Mouse (Mus musculus): Measurements from ENCODE around the gene Adgrf4. TPM values are rescaled to one million over a fixed set of nuclear protein-coding genes. Genes with fewer than 3 reads are reported as not detected.

Adgrf4 gene
- total and polyA plus RNA-seq, 2 experiments from 2014 or later: 1.8 TPM; not detected in 1

DNA sequence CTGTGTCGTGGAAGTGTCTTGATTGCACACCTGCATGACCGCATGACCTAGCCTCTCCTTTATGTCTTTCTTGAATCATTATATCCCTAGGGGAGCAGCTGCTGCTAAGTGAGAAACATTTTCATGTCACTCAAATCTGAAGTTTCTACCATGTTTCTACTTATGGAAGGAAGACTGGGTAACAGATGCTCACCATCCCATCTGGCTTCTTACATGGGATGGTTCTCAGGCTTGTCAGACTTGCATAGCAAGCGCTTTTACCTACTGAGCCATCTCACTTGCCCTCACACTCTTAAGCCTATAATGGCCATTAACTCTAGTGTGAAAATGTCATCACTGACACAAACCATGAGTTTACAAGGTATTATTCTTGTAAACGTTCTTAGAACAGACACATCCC lies 13.5 kb upstream of the Adgrf4 start:
- WGBS: 78% methylated on average over 4 of the region's 4 CpGs
- no peak overlapping the region for H3K4me3 ChIP-seq (ENCODE audit: low read depth, low read length)

DNA sequence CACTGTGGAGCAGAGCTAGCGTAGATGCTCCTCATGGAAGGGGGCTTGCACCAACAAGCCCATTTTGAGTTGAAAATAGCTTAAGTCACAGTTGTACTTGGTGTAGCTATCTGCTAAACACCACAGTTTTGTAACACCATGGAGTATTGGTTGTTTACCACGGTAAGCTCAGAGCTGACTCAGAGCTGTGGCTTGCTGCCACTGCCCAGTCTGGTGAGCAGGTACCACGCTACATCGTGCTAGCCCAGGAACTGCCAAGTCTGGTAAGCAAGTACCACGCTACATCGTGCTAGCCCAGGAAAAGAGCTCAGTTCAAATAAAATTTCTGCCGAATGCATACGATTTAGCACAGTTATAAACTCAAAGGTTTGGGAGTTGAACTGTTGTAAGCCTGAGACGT lies 10.1 kb upstream of the Adgrf4 start:
- no peak for TF ChIP-seq CTCF (IDR thresholded peaks at IDR 0.05; ENCODE audit: low read depth)
- TF ChIP-seq EP300 (IDR thresholded peaks at IDR 0.05; ENCODE audit: low read depth): no peak
- Histone ChIP-seq H3K27me3 (ENCODE audit: control insufficient read depth, insufficient read depth, low read length) (no peaks in the 10 kb centered on the region), H3K4me2 (ENCODE audit: low read depth, low read length) (no peak overlapping the region), H3K36me3 (replicated peaks; ENCODE audit: control insufficient read depth, insufficient read depth, low read length) (no peaks in the 10 kb centered on the region), H3K27ac (ENCODE audit: low read depth) (no peak overlapping the region), H3K4me3 (ENCODE audit: low read depth, low read length) (no peak overlapping the region), H3K4me1 (ENCODE audit: control insufficient read depth, insufficient read depth) (no peaks in the 10 kb centered on the region), H3K9me3 (replicated peaks; ENCODE audit: control insufficient read depth, low read length) (no peaks in the 10 kb centered on the region), H3K9ac (replicated peaks; ENCODE audit: low read depth, low read length) (no peak overlapping the region)
- DNase-seq (ENCODE audit: low spot score) (no peak), ATAC-seq (ENCODE audit: insufficient read depth, low read depth) (no peak)
- WGBS: 85% methylated on average over 9 of the region's 9 CpGs

More for the DNA sequence above, 13.5 kb upstream of the Adgrf4 start:
- no peaks in the 10 kb centered on the region for H3K9me3 ChIP-seq (replicated peaks; ENCODE audit: control insufficient read depth, low read length)
- H3K27me3 ChIP-seq (ENCODE audit: control insufficient read depth, insufficient read depth, low read length): no peaks in the 10 kb centered on the region
- no peak overlapping the region for H3K4me2 ChIP-seq (ENCODE audit: low read depth, low read length)
- H3K4me1 ChIP-seq (ENCODE audit: control insufficient read depth, insufficient read depth): no peaks in the 10 kb centered on the region
- no peak for TF ChIP-seq CTCF (IDR thresholded peaks at IDR 0.05; ENCODE audit: low read depth)
- no peak for TF ChIP-seq EP300 (IDR thresholded peaks at IDR 0.05; ENCODE audit: low read depth)
- H3K9ac ChIP-seq (replicated peaks; ENCODE audit: low read depth, low read length): no peak overlapping the region
- no peak overlapping the region for H3K27ac ChIP-seq (ENCODE audit: low read depth)
- ATAC-seq (ENCODE audit: insufficient read depth, low read depth): no peak
- H3K36me3 ChIP-seq (replicated peaks; ENCODE audit: control insufficient read depth, insufficient read depth, low read length): no peaks in the 10 kb centered on the region
- DNase-seq (ENCODE audit: low spot score): no peak

DNA sequence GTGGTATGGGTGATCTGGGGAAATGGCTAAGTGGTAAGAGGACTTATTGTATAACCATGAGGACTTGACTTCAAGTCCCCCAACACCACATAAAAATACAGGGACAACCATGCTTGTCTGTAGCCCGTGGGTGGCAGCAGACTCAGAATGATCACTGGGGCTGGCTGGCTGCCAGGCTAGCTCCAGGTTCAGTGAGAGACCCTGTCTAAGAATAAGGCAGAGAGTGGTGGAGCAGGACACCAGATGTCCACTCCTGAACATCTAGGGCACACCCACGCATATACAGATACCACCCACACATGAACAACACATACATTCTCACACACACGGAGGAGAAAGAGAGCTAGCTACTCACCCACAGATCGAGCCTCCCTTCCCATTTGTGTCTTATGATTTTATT lies 2.6 kb upstream of the Adgrf4 start:
- TF ChIP-seq CTCF (IDR thresholded peaks at IDR 0.05; ENCODE audit: low read depth) (no peak), EP300 (IDR thresholded peaks at IDR 0.05; ENCODE audit: low read depth) (no peak)
- 65% methylated on average over 4 of the region's 4 CpGs for whole genome bisulfite sequencing
- ATAC-seq (ENCODE audit: insufficient read depth, low read depth): no peak
- no peak overlapping the region for H3K27ac ChIP-seq (ENCODE audit: low read depth)
- no peak overlapping the region for H3K4me2 ChIP-seq (ENCODE audit: low read depth, low read length)
- no peaks in the 10 kb centered on the region for H3K27me3 ChIP-seq (ENCODE audit: control insufficient read depth, insufficient read depth, low read length)
- no peak overlapping the region for H3K9ac ChIP-seq (replicated peaks; ENCODE audit: low read depth, low read length)
- no peaks in the 10 kb centered on the region for H3K4me1 ChIP-seq (ENCODE audit: control insufficient read depth, insufficient read depth)
- H3K4me3 ChIP-seq (ENCODE audit: low read depth, low read length): no peak overlapping the region
- no peak for DNase-seq (ENCODE audit: low spot score)
- H3K9me3 ChIP-seq (replicated peaks; ENCODE audit: control insufficient read depth, low read length): no peaks in the 10 kb centered on the region
- no peaks in the 10 kb centered on the region for H3K36me3 ChIP-seq (replicated peaks; ENCODE audit: control insufficient read depth, insufficient read depth, low read length)

DNA sequence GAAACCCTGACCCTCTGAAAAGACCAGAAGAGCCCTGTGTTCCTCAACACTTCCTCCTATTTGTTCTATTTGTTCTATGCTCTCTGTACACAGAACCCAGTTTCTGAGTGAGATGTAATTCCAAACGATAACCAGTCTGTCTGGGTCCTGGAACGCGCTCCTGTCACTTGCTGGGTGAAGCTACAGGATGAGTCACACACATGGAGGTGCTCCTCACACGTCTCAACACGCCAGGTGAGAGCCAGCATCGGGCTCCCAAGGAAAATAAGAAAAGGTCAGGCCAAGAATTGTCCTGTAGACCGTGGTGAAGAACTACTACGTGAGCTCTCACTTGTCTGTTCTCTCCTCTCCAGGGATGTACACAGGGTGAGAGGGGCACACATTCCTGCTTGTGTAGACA lies 1.6 kb downstream of the Adgrf4 start:
- WGBS: 82% methylated on average over 8 of the region's 8 CpGs
- H3K4me3 ChIP-seq (ENCODE audit: low read depth, low read length): no peak overlapping the region
- H3K27me3 ChIP-seq (ENCODE audit: control insufficient read depth, insufficient read depth, low read length): no peaks in the 10 kb centered on the region
- H3K9ac ChIP-seq (replicated peaks; ENCODE audit: low read depth, low read length): no peak overlapping the region
- ATAC-seq (ENCODE audit: insufficient read depth, low read depth): no peak
- no peaks in the 10 kb centered on the region for H3K9me3 ChIP-seq (replicated peaks; ENCODE audit: control insufficient read depth, low read length)
- no peak overlapping the region for H3K4me2 ChIP-seq (ENCODE audit: low read depth, low read length)
- H3K4me1 ChIP-seq (ENCODE audit: control insufficient read depth, insufficient read depth): no peaks in the 10 kb centered on the region
- TF ChIP-seq CTCF (IDR thresholded peaks at IDR 0.05; ENCODE audit: low read depth) (no peak), EP300 (IDR thresholded peaks at IDR 0.05; ENCODE audit: low read depth) (no peak)
- no peak overlapping the region for H3K27ac ChIP-seq (ENCODE audit: low read depth)
- no peak for DNase-seq (ENCODE audit: low spot score)
- no peaks in the 10 kb centered on the region for H3K36me3 ChIP-seq (replicated peaks; ENCODE audit: control insufficient read depth, insufficient read depth, low read length)

DNA sequence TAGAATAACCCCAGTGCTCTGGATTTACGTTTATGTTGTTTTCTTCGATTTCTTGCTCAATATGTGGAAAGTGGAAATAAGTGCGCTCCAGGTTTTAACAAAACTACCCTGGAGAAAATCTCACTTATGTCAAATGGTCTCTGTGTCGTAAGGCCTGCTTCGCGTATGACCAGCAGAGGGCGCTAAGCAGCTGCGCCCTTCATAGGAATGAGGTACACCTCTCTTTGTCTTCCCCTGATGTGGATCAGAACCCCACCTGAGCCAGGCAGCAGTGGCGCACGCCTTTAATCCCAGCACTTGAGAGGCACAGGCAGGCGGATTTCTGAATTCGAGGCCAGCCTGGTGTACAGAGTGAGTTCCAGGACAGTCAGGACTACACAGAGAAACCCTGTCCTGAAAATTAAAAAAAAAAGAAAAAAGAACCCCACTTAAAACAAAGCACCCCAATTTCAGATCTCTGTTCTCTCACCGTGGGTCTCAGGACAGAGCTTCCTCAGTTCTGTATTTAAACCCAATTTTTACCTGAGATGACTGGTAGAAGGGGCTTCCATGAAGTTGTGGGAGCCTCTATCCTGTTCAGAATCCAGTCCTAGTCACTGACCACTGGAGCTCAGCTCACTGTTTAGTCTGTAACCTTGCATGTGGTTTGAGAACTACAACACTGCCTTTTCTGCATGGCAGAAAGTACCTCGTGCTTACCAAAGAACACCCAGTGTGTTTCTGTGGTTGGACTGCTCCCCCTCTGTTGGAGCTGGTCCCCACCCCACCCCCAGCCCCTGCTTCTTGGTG lies 33.3 kb downstream of the Adgrf4 start:
- Histone ChIP-seq H3K4me3 (ENCODE audit: low read depth, low read length) (no peak overlapping the region), H3K36me3 (replicated peaks; ENCODE audit: control insufficient read depth, insufficient read depth, low read length) (no peaks in the 10 kb centered on the region), H3K27ac (ENCODE audit: low read depth) (no peak overlapping the region), H3K9ac (replicated peaks; ENCODE audit: low read depth, low read length) (no peak overlapping the region), H3K4me1 (ENCODE audit: control insufficient read depth, insufficient read depth) (no peaks in the 10 kb centered on the region), H3K9me3 (replicated peaks; ENCODE audit: control insufficient read depth, low read length) (no peaks in the 10 kb centered on the region), H3K4me2 (ENCODE audit: low read depth, low read length) (no peak overlapping the region), H3K27me3 (ENCODE audit: control insufficient read depth, insufficient read depth, low read length) (no peaks in the 10 kb centered on the region)
- peak; percentile 85 for TF ChIP-seq CTCF (IDR thresholded peaks at IDR 0.05; ENCODE audit: low read depth)
- no peak for TF ChIP-seq EP300 (IDR thresholded peaks at IDR 0.05; ENCODE audit: low read depth)
- ATAC-seq (ENCODE audit: insufficient read depth, low read depth) (no peak), DNase-seq (ENCODE audit: low spot score) (peak; percentile 60)
- WGBS: 16% methylated on average over 14 of the region's 14 CpGs

DNA sequence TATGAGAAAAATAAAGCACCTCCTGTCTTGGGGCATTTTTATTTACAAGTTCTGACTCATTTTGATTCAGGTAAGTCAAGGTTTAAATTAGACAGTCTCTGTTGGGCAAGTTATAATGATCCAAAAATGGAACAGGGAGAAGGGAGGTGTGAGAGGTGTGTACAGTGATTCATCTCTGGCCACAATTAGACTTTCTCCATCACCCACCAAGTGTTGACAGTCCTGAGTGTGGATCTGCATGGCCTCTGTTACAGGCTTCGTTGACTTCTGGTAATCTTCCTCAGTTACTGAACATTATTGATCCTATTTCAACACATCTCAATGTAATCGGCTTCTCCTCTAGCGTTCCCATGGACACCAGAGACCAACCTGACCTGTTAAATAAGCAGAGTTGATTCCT lies 48.7 kb downstream of the Adgrf4 start:
- Histone ChIP-seq H3K36me3 (replicated peaks; ENCODE audit: control insufficient read depth, insufficient read depth, low read length) (no peaks in the 10 kb centered on the region), H3K27ac (ENCODE audit: low read depth) (no peak overlapping the region), H3K9me3 (replicated peaks; ENCODE audit: control insufficient read depth, low read length) (0 out of 2 replicates have a peak, but pooled peaks cover 4% of the 10 kb centered on the region), H3K9ac (replicated peaks; ENCODE audit: low read depth, low read length) (no peak overlapping the region), H3K4me2 (ENCODE audit: low read depth, low read length) (no peak overlapping the region), H3K4me3 (ENCODE audit: low read depth, low read length) (no peak overlapping the region), H3K27me3 (ENCODE audit: control insufficient read depth, insufficient read depth, low read length) (no peaks in the 10 kb centered on the region), H3K4me1 (ENCODE audit: control insufficient read depth, insufficient read depth) (no peaks in the 10 kb centered on the region)
- 30% methylated on average over 3 of the region's 3 CpGs for WGBS
- DNase-seq (ENCODE audit: low spot score) (peak; percentile 46), ATAC-seq (ENCODE audit: insufficient read depth, low read depth) (peak; percentile 81)
- TF ChIP-seq CTCF (IDR thresholded peaks at IDR 0.05; ENCODE audit: low read depth) (no peak), EP300 (IDR thresholded peaks at IDR 0.05; ENCODE audit: low read depth) (no peak)
